Mouse (Mus musculus) adipocyte (in vitro differentiated cells): Measurements from ENCODE around the gene Olfr577.

Experiments used
- DNase-seq: peaks from one replicate; pipeline ENCODE4 v3.0.0-alpha.2; 2016; ENCODE audit warnings: low spot score

The Olfr577 gene

DNA sequence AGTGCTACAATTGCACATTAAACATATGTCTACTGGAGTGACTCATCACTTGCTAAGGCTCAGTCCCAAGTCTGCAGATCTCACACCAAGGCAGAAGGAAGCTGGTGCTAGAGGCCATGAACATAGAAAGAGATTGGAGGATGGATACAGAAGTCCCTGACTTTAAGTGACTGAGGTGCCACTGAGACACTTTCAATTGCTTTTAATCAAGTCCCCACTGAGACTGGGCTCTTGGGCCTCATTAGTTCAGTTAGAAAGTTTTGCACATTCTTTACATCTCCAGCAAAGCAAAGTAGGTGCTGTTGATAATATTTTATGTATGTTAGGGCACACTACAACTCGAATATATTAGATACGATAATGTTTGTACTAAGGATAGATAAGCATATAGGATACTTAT is at the start of gene Olfr577:
Olfr577 (minus strand) TSS at position 101 of the 400 bp plus-strand sequence.
- DNase-seq: no peak

DNA sequence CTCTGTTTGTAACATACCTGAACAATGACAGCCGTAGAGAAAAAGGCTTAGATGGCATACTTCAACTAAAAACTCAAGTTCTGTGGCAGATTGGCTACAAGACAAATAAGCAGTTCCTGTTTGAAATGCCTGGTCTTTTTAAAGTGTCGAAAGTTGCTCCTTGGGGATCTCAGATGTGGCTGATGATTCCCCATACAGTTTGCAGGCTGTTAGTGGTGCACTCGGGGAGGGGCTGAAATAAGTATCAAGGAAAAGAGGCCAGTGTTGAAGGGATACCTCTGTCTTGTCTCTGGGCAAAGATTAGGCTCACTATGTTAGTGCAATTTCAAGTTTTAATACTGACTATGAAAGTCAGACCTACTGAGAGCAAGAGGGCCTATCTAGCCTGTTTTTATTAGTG is 13.5 kb upstream of the Olfr577 start, which contains the start of gene Olfr578:
Olfr578 (minus strand) TSS at position 101 of the 400 bp plus-strand sequence.
- no peak for DNase-seq

DNA sequence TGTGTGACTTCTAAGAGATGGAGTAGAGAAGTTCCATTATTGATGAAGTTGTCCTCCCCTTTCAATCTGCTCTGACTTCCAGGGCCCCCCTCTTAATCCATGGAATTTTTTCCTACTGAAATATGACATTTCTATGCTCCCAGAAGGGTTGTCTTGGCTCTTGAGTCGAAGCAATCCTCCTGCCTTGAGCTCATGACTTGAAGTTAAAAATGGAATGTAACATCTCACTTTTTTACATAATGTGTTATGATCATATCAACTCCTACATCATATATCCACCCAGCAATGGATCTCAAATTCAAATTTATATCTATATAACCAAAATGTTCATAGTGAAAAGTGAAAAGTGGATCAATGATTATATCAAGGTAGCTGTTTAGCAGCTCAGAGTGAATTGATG is 1.3 kb downstream of the Olfr577 start:
- no peak for DNase-seq

DNA sequence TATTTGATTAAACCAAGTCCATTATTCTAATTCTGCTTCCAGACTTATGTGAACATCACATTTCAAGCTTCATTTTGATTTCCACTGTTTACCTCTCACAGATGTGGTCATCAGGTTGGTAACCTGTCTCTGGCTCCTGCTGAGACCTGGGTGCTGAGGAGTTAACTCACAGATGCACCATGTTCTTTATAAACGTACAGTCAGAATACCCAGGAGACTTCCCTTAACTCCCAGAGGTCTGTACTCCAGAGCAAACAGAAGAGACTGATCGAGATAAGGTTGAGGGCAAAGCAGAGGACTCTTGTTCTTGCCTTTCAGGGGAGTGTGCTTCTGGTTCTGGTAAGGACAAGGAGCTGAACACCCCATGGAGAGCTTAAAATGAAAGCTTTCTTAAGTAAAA is 13.4 kb downstream of the Olfr577 start, which contains the start of gene Olfr576:
Olfr576 (plus strand) TSS at position 301 of the 400 bp plus-strand sequence.
- DNase-seq: no peak

DNA sequence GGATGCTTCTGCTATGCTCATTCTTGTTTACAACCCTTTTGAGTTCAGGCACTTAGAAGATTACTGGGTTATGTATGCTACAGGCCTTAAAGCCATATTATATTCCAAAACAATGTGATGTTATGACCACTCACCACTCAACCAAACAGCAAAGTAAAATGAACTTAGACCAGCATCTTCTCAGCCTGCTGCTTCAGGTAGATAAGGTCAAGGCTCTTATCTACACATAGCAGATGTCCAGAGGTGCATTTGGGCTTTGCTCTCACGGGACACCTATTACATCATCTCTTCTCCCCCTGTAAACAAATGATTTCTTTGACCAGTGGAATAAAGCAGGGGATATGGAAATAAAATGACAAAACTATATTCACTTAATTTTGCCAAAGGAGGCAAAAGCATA is 17.1 kb downstream of the Olfr577 start, which contains the start of gene Olfr575:
Olfr575 (minus strand) TSS at position 183 of the 400 bp plus-strand sequence.
- no peak for DNase-seq

DNA sequence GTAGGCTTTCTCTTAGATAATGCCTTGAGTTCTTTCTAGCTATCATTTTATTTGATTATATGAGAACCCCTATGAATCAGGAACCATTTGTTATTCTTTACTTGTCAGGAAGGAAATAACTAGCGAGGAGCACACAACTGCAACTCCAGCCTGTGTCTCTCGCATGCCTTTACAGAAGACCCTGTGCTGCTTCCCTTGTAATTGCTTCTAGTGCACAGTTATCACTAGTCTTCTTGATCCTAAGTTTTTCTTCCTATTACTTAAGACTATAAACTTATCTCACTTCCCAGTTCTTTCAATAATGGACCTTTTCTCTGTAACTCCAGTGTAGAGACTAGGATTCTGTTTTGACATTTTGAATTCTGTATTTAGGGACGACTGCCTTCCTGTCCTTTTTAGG is 17.6 kb downstream of the Olfr577 start:
- DNase-seq: no peak

DNA sequence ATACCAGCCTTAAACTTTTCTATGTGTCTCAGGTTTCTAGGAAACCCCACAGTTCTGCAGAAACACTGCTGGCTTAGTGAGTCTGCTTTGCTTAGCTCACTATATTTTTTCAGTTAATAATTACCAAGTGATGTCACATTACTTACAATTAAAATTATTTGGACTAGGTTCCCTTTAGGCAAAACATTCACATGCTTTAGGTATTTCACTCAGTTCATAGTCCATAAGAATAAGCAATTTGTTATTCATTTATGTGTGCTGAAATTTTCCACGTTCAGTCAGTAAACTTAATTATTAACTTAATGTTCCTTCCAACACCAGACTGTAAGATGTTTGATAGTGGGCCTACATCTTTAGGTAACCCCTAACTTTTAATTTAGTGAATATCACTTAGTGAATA is 25.0 kb downstream of the Olfr577 start:
- DNase-seq: no peak

DNA sequence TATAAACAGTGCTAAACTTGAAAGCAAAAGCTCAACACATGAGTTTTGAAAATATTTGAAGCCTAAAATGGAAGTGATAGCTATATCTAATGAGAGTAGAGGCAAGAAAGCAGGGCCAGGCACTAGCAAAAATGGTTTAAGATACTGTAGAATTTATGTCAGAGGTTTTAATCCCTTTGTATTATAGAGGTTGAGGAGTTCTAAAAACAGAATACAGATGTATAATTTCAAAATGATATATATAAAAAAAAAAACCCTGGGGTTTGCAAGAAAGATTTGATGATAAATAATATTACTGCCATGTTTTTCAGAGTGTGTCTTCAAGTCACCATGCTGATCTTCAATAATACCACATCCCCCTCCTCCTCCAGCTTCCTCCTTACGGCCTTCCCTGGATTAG is 27.6 kb downstream of the Olfr577 start, which contains the start of gene Olfr574:
Olfr574 (plus strand) TSS at position 301 of the 400 bp plus-strand sequence.
- no peak for DNase-seq

DNA sequence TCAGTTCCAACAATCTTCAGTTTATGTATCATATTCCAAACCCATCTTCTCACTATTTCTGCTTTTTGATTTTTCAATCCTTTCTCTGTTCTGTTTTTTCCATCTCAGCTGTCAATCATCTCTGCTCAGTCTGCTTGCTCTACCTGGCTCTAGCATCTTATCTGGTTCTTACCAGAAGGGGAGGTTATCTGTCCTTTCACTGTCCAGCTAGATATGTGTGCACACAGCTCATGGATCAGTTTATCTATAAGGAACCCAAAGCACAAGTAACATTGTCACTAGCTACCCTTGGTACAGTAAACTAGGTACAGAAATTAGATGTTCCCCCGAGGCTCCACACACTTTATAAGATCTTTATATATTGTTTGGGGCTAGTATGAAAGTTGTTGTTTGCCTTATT is 32.3 kb downstream of the Olfr577 start:
- DNase-seq: no peak

DNA sequence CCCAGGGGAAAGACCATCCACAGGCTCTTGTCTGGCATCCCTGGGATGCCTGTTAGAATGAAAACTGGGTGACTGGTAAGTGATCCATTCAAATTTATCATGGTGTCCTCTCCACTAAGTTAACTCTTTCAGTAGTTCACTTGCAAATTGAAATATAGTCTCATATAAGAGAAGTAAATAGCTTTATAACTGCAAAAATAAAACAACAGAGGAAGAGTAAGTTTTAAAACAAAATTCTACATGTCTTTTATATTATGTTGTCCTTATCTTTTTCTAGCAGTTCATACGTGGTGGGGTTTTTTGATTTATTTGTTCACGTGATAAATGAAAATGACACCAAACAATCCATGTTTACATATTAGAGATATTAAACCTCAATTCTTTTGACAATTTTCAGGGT is 33.3 kb downstream of the Olfr577 start, which contains the start of gene Olfr573-ps1:
Olfr573-ps1 (minus strand) TSS at position 101 of the 400 bp plus-strand sequence.
- DNase-seq: no peak

DNA sequence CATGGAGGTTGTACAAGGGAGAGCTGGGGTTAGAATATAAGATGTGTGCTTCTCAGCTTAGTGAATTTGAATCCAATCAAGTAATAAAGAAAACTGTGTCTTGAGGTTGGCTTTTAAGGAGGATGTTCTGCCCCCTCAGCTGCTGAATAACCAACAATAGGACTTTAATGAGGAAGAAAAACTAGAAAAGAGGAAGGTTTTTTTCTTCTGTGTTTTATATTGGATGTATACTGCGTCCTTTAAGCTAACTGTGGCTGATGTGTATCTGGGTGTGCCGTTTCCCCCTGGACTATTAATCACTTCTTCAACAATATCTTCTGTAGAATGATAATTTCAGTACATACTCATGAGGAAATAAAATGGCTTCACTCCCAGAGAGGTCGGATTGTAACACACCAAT is 48.6 kb downstream of the Olfr577 start:
- DNase-seq: no peak

DNA sequence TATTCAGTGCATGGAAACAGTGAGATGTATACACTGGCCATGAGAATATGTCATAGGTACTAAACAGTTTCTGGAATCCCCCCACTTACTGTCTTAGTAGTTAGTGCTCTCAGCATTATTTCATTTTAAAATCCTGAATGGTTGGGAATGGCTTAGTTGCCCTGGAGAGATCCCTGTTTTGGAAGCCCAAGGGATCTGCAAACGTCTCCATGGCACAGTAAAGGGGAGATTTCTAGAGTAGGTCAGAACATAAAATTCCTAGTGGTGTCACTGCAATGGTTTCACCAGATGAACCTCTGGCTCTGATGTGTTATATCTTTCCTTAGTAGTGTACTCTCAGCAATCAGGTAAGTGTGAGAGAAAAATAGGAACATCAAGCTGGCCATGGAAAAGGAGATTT is 51.6 kb downstream of the Olfr577 start, which contains the start of gene Olfr572:
Olfr572 (plus strand) TSS at position 301 of the 400 bp plus-strand sequence.
- DNase-seq: no peak
